8 mouse cellular contexts compared by ENCODE assay signal in genomic region chr19:34662067-34662507, GRCm38 (mm10). TPM values are rescaled to one million over a fixed set of nuclear protein-coding genes. Genes with fewer than 3 reads are reported as not detected.
DNase-seq lines count a peak whose midpoint lies in the region.

No protein-coding gene starts in this region.

- H3K36me3 ChIP-seq in hindbrain, embryonic 10.5 days = no peaks in the 10 kb centered on the region

- H3K27me3 ChIP-seq in hindbrain, embryonic 10.5 days (ENCODE audit: insufficient read depth, poor library complexity, severe bottlenecking) = no peaks in the 10 kb centered on the region

- peak overlapping the region; percentile 43 for H3K4me3 ChIP-seq in hindbrain, embryonic 10.5 days

- DNase-seq in WW6 (ENCODE audit: low read depth, low spot score) = peak; percentile 52
- DNase-seq in cerebellum, adult 9-11 months = peak; percentile 54
- peak; percentile 31 to 57 for DNase-seq in frontal cortex, adult 2 months (ENCODE audit: extremely low spot score in 1 of 2, low spot score in 1 of 2)
- DNase-seq in hindbrain, embryonic 10.5 days (ENCODE audit: low spot score) = peak; percentile 69
- DNase-seq in layer of hippocampus, adult 9-10 months (ENCODE audit: low spot score) = peak; percentile 36
- DNase-seq in lung, postnatal 10 days = peak; percentile 75
- DNase-seq in retina, embryonic 14.5 days (ENCODE audit: low spot score) = peak; percentile 84
- DNase-seq in yolk sac, embryonic 10.5 days (ENCODE audit: low spot score) = peak; percentile 75

- 15% methylated on average over 13 of the region's 13 CpGs for WGBS in hindbrain, embryonic 10.5 days

- H3K27ac ChIP-seq in hindbrain, embryonic 10.5 days = no peak overlapping the region

- H3K9me3 ChIP-seq in hindbrain, embryonic 10.5 days = no peaks in the 10 kb centered on the region

- H3K4me1 ChIP-seq in hindbrain, embryonic 10.5 days (replicated peaks) = no peaks in the 10 kb centered on the region; the same call in 1 of the 2 replicates

RNA-seq across cellular contexts. Expression of gene Ifit1, which starts 21.4 kb away (rescaled TPM):
- 5.8 and 5.9 TPM in 2 replicates for polyA plus RNA-seq in frontal cortex, adult 2 months (2012; rRNA removed)
- 0.16 TPM in 1 of 2 replicates, not detected in the other for polyA plus RNA-seq in hindbrain, embryonic 10.5 days (2016; fragmentation: Nextera tagmentation; extraction: Ambion mirVana)

RNA-seq across cellular contexts. Expression of gene Ifit1bl2, which starts 21.5 kb away (rescaled TPM):
- 0.42 and 0.48 TPM in 2 replicates for polyA plus RNA-seq in frontal cortex, adult 2 months (2012; rRNA removed)
- 0.04 TPM in 1 of 2 replicates, not detected in the other for polyA plus RNA-seq in hindbrain, embryonic 10.5 days (2016; fragmentation: Nextera tagmentation; extraction: Ambion mirVana)

RNA-seq across cellular contexts. Expression of gene Ifit3b, which starts 54.3 kb away (rescaled TPM):
- 8.1 and 8.4 TPM in 2 replicates for polyA plus RNA-seq in frontal cortex, adult 2 months (2012; rRNA removed)
- polyA plus RNA-seq in hindbrain, embryonic 10.5 days (2016; fragmentation: Nextera tagmentation; extraction: Ambion mirVana) = not detected in 2 replicates
